Mouse (Mus musculus) embryonic facial prominence, embryonic 10.5 days (tissue): Measurements from ENCODE around the gene Olfr110. TPM values are rescaled to one million over a fixed set of nuclear protein-coding genes. Genes with fewer than 3 reads are reported as not detected.
"Not testable (repeated sequence)": the region's sequence is repeated elsewhere in the genome, so short reads cannot be mapped to it uniquely, and the experiment has no call there.

ENCODE experiments used
- DNase-seq: peaks from one replicate; pipeline ENCODE4 v3.0.0-alpha.2; 2017; ENCODE audit warnings: low spot score
- H3K27ac ChIP-seq: fragments of 300-500 bp; sonication (generic); replicated peaks from 2 replicates; pipeline ENCODE4 v1.5.1; 2016; ENCODE audit warnings: mild to moderate bottlenecking
- H3K27me3 ChIP-seq: fragments of 300-500 bp; sonication (generic); replicated peaks from 2 replicates; pipeline ENCODE4 v1.6.1; 2016; ENCODE audit warnings: low read depth, mild to moderate bottlenecking; ENCODE audit not compliant: poor library complexity, severe bottlenecking
- H3K36me3 ChIP-seq: fragments of 300-500 bp; sonication (generic); replicated peaks from 2 replicates; pipeline ENCODE4 v1.6.1; 2016; ENCODE audit warnings: mild to moderate bottlenecking, moderate library complexity
- H3K4me1 ChIP-seq: fragments of 300-500 bp; sonication (generic); 2 replicates; pipeline ENCODE4 v1.6.1; 2016
- H3K4me3 ChIP-seq: fragments of 300-500 bp; sonication (generic); 2 replicates; pipeline ENCODE4 v1.5.1; 2016; ENCODE audit warnings: mild to moderate bottlenecking, moderate library complexity
- H3K9me3 ChIP-seq: fragments of 300-500 bp; sonication (generic); 2 replicates; pipeline ENCODE4 v1.6.1; 2016; ENCODE audit warnings: mild to moderate bottlenecking
- WGBS: fragments of 180-500 bp; shearing (Covaris S2); methylation state at CpG from one replicate; pipeline ENCODE4 v1.1.7; 2016; 5-methylcytosine and 5-hydroxymethylcytosine counted together
- polyA plus RNA-seq: library from polyadenylated mRNA; unstranded; fragments of >200 nt; fragmentation: Nextera tagmentation; extraction: Ambion mirVana; gene quantifications from 2 replicates; pipeline ENCODE4 v1.2.1, GENCODE M21; 2016

Gene Olfr110
- not detected in 2 replicates for polyA plus RNA-seq

- no peak within 1 kb of the TSS for H3K4me3 ChIP-seq
- no peaks in the 10 kb centered on the region for H3K36me3 ChIP-seq
- no peak for DNase-seq
- WGBS = 58% methylated on average over 1 of the region's 1 CpGs
- H3K4me1 ChIP-seq = no peaks in the 10 kb centered on the region
- no peak within 1 kb of the TSS for H3K27ac ChIP-seq
- no peaks in the 10 kb centered on the region for H3K9me3 ChIP-seq
- H3K27me3 ChIP-seq = no peaks in the 10 kb centered on the region
Observed at GRCm38 (mm10) chr17:37491930-37492518, at the start of gene Olfr110. Olfr110 (plus strand) TSS chr17:37492468.

DNA sequence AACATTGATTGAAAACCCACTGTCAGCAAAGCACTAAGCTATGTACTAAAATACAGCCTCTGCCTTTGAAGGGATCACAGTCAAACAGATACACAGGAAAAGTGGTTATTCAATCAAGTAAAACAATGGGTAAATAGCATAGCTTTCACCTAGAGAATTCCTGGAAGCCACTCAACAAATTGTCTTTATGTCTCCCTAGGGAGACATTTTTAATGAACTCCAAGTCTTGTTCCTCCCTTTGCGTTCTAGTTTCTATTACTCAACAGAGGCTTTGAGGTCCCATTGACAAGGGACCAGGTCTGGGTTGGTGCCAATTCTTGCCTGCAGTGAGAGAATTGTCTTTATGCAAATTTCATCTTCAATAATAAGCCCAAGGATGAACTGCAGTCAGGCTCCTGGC lies 47.1 kb upstream of the Olfr110 start, which contains the start of gene Olfr108:
TSS of gene Olfr108 (plus strand) at position 301 of the 400 bp plus-strand sequence.
- Histone ChIP-seq H3K4me1 (no peaks in the 10 kb centered on the region), H3K27me3 (no peaks in the 10 kb centered on the region), H3K4me3 (no peak within 1 kb of the TSS), H3K36me3 (no peaks in the 10 kb centered on the region), H3K27ac (no peak within 1 kb of the TSS), H3K9me3 (peaks cover 2% of the 10 kb centered on the region; the same call in 1 of the 2 replicates)
- 94% methylated on average over 1 of the region's 1 CpGs for WGBS
- no peak for DNase-seq

DNA sequence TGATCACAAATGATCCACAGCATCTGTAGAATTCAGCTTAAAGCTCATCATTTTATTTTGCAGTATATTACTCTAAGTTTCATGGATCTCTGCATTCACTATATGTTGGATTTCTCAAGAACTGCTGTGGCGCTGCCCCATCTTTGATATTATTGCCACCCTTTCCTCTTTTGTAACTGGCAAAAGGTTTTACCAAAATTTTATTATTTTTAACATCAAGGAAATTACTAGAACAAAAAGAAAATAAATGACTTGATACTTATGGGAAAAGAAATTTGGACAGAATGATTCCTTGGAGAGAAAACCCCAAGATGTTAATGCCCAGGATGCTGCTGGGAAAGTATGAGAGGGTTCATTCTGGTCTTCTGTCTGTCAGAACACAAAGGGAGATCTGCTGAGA lies 33.7 kb upstream of the Olfr110 start, which contains the start of gene Olfr109:
TSS of gene Olfr109 (plus strand) at position 301 of the 400 bp plus-strand sequence.
- no peak within 1 kb of the TSS for H3K27ac ChIP-seq
- H3K27me3 ChIP-seq = no peaks in the 10 kb centered on the region
- H3K36me3 ChIP-seq = no peaks in the 10 kb centered on the region
- DNase-seq = no peak
- no peaks in the 10 kb centered on the region for H3K4me1 ChIP-seq
- no peak within 1 kb of the TSS for H3K4me3 ChIP-seq
- no peaks in the 10 kb centered on the region; the same call in 1 of the 2 replicates for H3K9me3 ChIP-seq
- 88% methylated on average over 1 of the region's 1 CpGs for WGBS

GRCm38 (mm10) chr17:37483452-37483851 lies 8.8 kb upstream of the Olfr110 start, which contains the start of gene H2-M2:
H2-M2 (minus strand) TSS chr17:37483552.
- 79% methylated on average over 2 of the region's 2 CpGs for WGBS
- Histone ChIP-seq H3K27me3 (no peaks in the 10 kb centered on the region), H3K4me1 (no peaks in the 10 kb centered on the region), H3K36me3 (no peaks in the 10 kb centered on the region), H3K4me3 (no peak within 1 kb of the TSS), H3K27ac (no peak within 1 kb of the TSS), H3K9me3 (peaks cover 4% of the 10 kb centered on the region; the same call in 1 of the 2 replicates)
- DNase-seq = no peak

GRCm38 (mm10) chr17:37507730-37508129 lies 15.5 kb downstream of the Olfr110 start, which contains the start of gene Olfr111:
Olfr111 (plus strand) TSS chr17:37508030.
- no peak for DNase-seq
- Histone ChIP-seq H3K36me3 (no peaks in the 10 kb centered on the region), H3K9me3 (no peaks in the 10 kb centered on the region), H3K4me1 (no peaks in the 10 kb centered on the region), H3K27me3 (no peaks in the 10 kb centered on the region), H3K4me3 (no peak within 1 kb of the TSS), H3K27ac (no peak within 1 kb of the TSS)
- WGBS = 90% methylated on average over 4 of the region's 4 CpGs

DNA sequence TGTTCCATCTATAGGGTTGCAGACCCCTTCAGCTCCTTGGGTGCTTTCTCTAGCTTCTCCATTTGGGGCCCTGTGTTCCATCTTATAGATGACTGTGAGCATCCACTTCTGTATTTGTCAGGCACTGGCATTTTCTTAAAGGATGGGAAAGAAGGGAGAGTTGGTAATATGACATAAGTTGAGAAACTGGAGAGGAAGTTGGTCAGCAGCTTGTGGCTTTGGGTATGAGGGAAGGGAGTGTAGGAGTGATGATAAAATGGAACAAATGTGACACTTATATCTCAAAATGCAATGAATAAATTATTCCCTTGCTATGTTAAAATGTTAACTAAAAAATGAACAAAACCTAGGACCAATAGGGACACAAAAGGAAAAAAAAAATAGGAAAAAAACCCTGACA lies 32.3 kb downstream of the Olfr110 start:
- not testable (repeated sequence) for H3K36me3 ChIP-seq, DNase-seq, H3K4me1 ChIP-seq, H3K27ac ChIP-seq, H3K4me3 ChIP-seq, H3K27me3 ChIP-seq, H3K9me3 ChIP-seq

DNA sequence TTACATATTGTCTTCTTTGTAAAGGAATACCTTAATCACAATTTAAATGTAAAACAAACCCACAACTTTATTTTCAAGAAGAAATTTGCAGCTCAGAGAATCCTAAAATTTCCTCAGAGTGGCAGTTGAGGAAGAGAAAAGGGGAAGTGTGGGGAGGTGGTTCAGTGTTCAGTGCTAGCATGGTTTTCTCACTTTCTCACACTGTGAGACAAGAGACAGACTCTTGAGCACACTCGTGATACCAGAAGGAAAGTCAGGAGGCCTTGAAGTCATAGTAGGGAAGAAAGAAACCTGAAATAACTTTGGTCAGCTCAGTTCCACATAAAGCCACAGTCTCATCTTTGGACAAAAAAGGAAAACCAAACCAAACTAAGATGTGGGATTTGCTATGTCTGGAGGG lies 33.2 kb downstream of the Olfr110 start:
- DNase-seq, H3K36me3 ChIP-seq, H3K27ac ChIP-seq, H3K9me3 ChIP-seq, H3K4me1 ChIP-seq, H3K27me3 ChIP-seq, H3K4me3 ChIP-seq: not testable (repeated sequence)
- 76% methylated on average over 1 of the region's 1 CpGs for WGBS

DNA sequence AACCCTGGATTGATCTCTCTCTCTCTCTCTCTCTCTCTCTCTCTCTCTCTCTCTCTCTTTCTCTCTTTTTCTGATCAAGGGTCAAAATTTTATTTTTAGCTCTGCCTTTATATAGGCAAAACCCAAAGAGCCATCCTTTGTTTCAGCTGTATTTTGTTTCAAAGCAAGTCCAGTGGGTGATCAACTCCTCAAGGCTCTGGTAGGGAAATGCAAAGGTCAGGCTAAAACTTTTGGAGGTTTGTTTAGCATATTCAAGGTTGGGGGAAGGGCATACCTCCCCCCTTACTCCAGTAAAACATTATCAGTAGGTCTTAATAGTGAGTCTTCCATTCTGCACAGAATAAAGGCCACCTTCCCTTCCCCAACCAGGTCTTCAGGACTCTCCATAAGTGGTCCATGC lies 42.9 kb downstream of the Olfr110 start:
- no peaks in the 10 kb centered on the region for H3K9me3 ChIP-seq
- H3K27me3 ChIP-seq = no peaks in the 10 kb centered on the region
- H3K4me1 ChIP-seq = no peaks in the 10 kb centered on the region
- H3K27ac ChIP-seq = no peak overlapping the region
- DNase-seq = no peak
- no peak overlapping the region for H3K4me3 ChIP-seq
- H3K36me3 ChIP-seq = no peaks in the 10 kb centered on the region

DNA sequence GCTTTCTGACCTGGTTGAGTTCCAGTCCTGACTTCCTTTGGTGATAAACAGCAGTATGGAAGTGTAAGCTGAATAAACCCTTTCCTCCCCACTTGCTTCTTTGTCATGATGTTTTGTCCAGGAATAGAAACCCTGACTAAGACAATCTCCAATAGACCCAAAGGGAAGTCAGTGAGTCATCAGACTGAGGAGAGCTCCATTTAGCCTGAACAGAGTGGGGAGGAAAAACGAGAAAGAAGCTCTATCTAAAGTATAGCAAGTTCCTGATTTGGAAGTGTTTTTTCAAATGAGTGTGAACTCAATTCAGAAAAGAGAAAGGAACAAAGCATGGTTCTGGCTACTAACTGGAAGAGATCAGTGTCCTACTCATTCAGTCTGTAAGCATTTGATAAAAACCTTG lies 46.1 kb downstream of the Olfr110 start:
- not testable (repeated sequence) for DNase-seq, H3K27me3 ChIP-seq, H3K36me3 ChIP-seq, H3K9me3 ChIP-seq, H3K4me1 ChIP-seq, H3K4me3 ChIP-seq, H3K27ac ChIP-seq
- WGBS = 67% methylated on average over 1 of the region's 1 CpGs

- 87% methylated on average over 4 of the region's 4 CpGs for WGBS
- no peak for DNase-seq
- H3K27ac ChIP-seq = no peak overlapping the region
- H3K4me3 ChIP-seq = no peak overlapping the region
- no peaks in the 10 kb centered on the region for H3K36me3 ChIP-seq
- no peaks in the 10 kb centered on the region for H3K27me3 ChIP-seq
- H3K4me1 ChIP-seq = no peaks in the 10 kb centered on the region
- no peaks in the 10 kb centered on the region for H3K9me3 ChIP-seq
Observed at GRCm38 (mm10) chr17:37541454-37542119, 49.3 kb downstream of the Olfr110 start.

- Histone ChIP-seq H3K4me1 (no peaks in the 10 kb centered on the region), H3K4me3 (no peak overlapping the region), H3K27ac (no peak overlapping the region), H3K27me3 (no peaks in the 10 kb centered on the region), H3K36me3 (no peaks in the 10 kb centered on the region), H3K9me3 (no peaks in the 10 kb centered on the region)
- DNase-seq = no peak
- 45% methylated on average over 3 of the region's 3 CpGs for WGBS
Observed at GRCm38 (mm10) chr17:37543800-37544435, 51.6 kb downstream of the Olfr110 start.
